Mouse (Mus musculus) adrenal gland, adult 2 months (tissue): ENCODE results near the gene Zranb1. TPM values are rescaled to one million over a fixed set of nuclear protein-coding genes. Genes with fewer than 3 reads are reported as not detected.

ENCODE experiments used
- polyA plus RNA-seq: library from polyadenylated mRNA; depleted of rRNA; stranded (reverse); fragments of >200 nt; gene quantifications from 2 replicates; pipeline ENCODE4 v1.2.3, GENCODE M21; 2012; rRNA removed
- total RNA-seq, 2 experiments: library from RNA; stranded (reverse); gene quantifications; 2 replicates each; pipeline ENCODE4 v1.2.3; 2021

Gene Zranb1
- total and polyA plus RNA-seq, 3 experiments, result 5.3 to 29.2 (median 23.2) TPM

Other genes starting within 250 kb of the Zranb1 start
- 10 to 100 TPM; 61.1 to 69.5 TPM for gene Fam53b, start 117.3 kb upstream of the Zranb1 start, total RNA-seq
- 97.5 and 140 TPM in 2 replicates for gene Fam53b, start 117.3 kb upstream of the Zranb1 start, polyA plus RNA-seq
- gene Eef1akmt2, start 78.5 kb upstream of the Zranb1 start, total RNA-seq, result 10 to 100 TPM; 19.5 to 27.9 TPM
- gene Eef1akmt2, start 78.5 kb upstream of the Zranb1 start, polyA plus RNA-seq, result 4.3 and 5.1 TPM in 2 replicates
- 10 to 100 TPM; 29.3 to 44.1 TPM for gene Abraxas2, start 71.9 kb upstream of the Zranb1 start, total RNA-seq
- 5.8 and 8.3 TPM in 2 replicates for gene Abraxas2, start 71.9 kb upstream of the Zranb1 start, polyA plus RNA-seq
- gene Fgfr2, start 192.2 kb downstream of the Zranb1 start, total RNA-seq, result 100 to 1,000 TPM; 178 to 245 TPM
- 47.1 and 48.0 TPM in 2 replicates for gene Fgfr2, start 192.2 kb downstream of the Zranb1 start, polyA plus RNA-seq
- gene Ctbp2, start 193.2 kb downstream of the Zranb1 start, total RNA-seq, result 10 to 100 TPM; 54.4 to 65.3 TPM
- gene Ctbp2, start 193.2 kb downstream of the Zranb1 start, polyA plus RNA-seq, result 52.8 and 53.2 TPM in 2 replicates